Mouse (Mus musculus) NIH3T3 (cell line): ENCODE measurements around the gene Btd.

ENCODE experiments used
- DNase-seq: peaks from one replicate; pipeline ENCODE4 v3.0.0-alpha.2; 2012; ENCODE audit warnings: low read depth

Gene Btd

DNA sequence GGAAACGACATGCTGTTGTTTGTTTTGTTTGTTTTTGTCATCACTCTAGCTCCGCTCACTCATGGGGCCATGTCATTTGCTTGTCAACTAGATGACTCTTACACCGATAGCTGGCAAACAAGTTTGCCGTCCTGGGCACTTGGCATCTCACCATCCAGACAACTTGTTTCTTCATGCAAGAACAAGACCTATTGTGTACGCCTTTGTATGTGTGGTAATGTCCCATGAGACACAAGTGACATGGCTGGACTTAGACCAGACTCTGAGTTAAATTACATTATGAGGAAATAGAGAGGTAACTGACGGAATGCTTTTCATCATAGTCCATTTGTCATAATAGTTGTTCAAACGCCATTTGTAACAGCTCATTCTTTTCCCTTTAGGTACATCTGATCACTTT lies 5.1 kb downstream of the Btd start:
- no peak for DNase-seq

DNA sequence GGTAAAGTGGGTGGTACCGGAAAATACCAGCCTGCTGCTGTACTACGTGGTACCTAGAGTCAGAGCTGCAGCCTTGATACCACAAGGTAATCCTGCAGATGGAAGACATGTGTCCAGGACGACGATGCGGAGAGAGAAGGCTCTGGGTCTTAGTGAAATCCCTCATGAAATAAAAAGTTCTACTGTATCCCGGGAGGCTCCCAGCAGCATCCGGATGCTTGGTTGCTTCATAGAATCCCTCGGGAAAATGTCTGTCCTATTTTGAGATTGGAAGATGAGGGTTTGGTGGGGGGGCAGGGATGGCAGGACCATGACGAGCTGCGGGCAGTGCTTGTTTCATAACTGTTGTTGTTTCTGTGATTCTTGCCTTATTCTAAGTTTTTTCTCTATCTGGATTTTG lies 7.2 kb downstream of the Btd start:
- DNase-seq = no peak

DNA sequence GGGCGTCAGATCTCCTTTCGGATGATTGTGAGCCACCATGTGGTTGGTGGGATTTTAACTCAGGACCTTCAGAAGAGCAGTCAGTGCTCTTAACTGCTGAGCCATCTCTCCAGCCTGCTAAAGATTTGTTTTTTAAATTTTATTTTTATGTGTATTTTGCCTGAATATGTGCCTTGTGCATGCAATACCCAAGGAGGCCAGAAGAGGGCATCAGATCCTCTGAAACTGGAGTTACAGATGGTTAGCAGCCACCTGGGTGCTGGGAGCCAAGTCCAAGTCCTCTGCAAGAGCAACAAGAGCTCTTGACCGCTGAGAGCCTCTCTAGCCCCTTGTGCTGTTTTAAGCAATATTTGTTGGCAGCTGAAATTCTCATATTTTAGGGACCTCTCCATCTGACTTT lies 9.5 kb downstream of the Btd start:
- DNase-seq = peak; percentile 21

DNA sequence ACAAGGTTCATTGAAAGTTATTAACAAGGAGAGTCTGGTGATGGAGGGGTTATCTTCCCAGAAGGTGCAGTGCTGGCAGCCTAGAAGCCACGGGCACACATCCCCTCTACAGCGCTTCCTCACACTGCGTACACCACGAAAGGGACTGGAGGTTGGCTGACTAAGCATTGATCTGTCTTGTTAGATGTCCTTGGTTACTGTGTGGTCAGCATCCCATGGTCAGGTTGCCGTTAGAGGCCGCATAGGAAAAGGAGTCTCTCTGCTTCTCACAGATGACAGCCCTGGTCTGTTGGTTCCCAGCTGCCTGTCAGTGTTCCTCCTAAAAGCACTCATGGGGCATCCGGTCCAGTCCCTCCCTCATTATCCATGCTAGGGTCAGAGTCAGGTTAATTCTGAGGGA lies 10.4 kb downstream of the Btd start:
- no peak for DNase-seq

DNA sequence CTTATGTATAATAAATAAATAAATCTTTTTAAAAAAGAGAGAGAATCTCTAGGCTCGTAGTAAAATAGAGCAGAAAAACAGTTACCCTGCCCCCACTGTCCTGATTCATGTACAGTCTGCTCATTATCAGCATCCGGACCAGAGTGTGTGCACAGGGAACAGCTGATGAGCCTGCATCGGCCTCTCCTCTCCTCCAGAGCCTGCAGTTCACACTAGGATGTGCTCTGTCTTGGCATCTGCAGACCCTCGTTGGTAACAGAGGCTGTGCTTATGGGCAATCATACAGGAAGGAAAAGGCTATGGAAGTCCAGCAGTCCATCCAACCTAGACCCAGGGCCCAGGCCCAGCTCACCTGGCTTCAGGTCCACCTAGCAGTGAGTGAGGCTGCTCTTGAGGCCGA lies 11.3 kb downstream of the Btd start:
- DNase-seq = no peak

DNA sequence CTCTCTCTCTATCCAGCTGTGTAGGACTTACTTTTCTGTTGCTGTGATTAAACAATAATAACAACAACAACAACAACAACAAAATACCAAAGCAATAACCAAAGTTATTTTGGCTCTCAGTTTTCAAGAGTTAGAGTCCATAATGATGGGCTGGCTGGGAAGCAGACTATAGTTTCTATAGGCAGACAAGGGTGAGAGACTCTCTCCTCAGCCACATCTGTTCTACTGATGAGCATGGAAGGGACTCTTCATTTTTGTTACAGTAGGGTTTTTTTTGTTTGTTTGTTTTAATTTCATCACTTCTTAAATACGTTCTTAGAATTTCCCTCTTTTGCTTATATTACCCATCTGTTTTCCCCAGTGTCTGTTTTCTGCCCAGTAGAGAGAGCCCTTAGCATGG lies 11.8 kb downstream of the Btd start:
- no peak for DNase-seq

DNA sequence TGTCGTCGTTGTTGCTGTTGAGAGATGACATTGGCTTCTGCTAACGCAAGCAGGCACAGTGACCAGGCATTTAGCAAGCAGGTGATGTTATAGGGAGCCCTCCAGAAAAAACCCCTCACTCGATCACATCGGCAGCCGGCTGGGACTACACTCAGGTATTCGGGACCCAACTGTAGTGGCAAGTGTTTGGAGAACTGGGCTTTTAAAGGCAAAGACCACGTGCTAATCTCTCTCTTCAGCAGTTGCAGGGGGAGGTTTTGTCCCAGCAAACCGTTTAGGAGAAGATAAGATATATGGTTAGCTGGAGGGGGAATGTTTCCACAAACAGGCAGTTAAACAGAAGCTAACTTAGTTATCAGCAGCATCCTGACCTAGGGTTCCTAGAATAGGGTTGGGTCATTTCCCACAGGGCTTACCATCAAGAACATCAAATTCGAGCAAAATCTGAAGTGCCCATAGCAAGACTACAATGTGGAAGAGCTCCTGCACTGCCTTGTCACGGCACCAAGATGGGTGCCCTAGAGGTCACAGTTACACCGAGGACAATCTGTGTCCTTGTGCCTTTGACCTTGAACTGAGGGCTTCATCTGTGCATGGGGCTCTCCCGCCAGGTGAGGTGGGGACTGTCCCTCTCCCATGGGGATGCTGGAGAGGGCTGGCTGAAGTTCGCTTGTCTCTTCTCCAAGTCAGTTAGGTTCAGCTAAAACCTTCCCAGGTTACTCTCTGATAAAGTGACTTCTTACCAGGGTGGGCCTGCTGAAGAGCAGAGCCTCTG lies 12.5 kb downstream of the Btd start:
- DNase-seq = no peak

DNA sequence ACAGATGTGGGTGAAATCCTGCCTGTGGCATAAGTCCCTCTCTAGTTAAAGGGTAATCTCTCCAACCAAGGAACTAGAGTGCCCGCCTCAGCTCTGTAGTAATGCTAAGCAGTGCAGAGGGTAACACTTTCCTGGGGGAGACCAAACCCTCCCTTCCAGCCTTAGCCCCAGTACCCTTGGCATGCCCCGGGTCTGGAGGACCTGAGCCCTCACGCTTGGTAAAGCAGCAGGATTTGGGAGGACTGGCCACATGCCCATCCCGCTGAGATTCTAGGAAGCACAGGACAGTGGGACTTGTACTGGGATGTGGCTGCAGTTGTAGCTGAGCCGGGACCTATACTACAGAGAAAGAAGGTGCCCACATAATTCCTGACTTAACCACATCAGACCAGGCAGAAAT lies 14.0 kb downstream of the Btd start:
- no peak for DNase-seq

DNA sequence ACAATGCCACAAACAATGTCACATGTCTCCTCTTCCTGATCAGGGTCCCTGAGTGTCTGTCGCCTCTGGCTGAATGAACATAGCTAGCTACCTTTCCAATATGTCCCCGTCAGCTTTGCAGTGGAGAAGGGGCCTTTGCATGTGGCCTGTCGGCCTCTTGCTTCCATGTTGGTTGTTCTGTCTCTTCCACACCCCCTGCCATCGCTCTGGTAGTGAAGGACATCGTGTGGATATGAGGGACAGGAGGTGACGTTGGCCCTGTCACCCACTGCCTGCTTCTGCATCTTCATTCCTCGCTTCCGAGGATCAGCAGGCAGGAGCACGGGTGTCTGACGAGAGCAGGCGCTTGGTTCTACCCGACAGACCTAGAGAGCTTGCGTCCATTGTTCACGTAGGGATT lies 14.6 kb downstream of the Btd start:
- no peak for DNase-seq

DNA sequence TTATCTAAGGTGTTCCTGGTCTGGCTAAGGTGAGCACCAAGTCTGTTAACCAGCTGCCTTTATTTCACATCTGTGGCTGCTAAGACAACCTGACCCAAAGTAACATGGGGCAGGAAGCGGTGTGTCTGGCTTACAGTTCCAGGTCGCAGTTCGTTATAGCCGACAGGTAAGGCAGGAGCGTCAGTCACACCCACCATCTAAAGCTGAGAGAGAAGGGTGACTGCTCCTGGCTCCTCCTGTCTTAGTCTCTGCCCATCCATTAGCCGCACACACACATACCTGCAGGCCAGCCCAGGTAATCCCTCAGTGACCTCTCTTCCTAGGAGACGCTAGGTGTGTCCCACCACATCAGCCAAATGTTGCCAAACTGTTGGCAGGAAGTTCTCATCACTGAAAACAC lies 15.6 kb downstream of the Btd start:
- no peak for DNase-seq

DNA sequence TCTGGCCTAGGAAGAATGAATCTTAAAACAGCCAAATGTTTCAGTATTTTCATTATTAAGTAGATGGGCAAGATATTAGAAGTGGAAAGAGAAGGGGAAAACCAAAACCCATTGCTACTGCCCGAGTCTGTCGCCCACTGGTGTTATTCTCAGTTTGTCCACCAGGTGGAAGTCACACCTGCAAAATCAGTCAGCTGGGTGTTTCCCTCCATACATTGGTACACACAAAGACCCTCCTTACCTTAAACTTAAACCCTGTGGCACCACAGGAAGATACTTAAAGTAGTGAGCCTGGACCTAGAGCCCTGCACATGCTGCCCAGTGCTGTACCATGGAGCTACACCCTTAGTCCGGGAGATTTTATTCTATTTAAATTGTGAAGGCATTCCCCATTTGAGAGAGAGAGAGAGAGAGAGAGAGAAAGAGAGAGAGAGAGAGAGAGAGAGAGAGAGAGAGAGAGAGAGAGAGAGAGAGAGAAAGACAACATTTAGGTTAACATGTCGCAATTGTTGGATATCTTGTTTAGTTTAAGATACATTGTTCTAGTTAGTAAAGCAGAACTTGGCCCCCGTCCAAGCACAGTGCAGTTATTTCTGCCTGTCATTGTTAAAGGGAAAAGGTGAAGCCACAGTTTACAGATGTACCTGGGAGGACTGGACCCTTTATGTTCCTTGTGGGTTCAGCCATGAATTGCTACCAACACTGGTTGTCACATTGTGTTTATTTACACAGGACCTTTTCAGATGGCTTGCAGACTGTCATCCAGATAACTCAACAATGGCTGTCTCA lies 16.2 kb downstream of the Btd start:
- DNase-seq = peak; percentile 84

DNA sequence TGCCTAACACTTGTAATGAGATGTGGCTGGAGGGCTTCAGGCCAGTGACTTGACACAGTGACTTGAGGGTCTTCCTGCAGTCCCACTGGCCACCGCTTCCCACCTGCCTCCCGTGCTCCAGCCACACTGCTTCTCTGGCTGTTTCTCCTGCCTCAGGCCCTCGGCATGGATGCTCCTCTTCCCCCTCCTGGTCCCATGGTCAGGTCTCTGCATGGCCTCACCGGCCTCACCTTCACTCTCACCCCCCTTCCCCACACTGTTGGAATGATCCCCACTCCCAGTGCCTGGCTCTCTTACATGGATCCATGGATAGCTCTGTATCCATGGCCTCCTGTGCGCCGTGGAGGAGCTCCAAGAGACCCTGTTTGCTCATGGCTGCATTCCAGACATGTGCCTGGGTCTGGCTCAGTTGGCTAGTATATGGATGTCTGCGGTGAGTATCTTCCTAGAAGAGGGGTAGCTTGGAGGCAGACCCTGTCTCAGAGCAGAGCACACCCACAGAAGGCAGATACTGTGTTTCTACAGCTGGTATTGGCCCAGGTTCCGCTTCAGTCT lies 17.4 kb downstream of the Btd start:
- DNase-seq = no peak

DNA sequence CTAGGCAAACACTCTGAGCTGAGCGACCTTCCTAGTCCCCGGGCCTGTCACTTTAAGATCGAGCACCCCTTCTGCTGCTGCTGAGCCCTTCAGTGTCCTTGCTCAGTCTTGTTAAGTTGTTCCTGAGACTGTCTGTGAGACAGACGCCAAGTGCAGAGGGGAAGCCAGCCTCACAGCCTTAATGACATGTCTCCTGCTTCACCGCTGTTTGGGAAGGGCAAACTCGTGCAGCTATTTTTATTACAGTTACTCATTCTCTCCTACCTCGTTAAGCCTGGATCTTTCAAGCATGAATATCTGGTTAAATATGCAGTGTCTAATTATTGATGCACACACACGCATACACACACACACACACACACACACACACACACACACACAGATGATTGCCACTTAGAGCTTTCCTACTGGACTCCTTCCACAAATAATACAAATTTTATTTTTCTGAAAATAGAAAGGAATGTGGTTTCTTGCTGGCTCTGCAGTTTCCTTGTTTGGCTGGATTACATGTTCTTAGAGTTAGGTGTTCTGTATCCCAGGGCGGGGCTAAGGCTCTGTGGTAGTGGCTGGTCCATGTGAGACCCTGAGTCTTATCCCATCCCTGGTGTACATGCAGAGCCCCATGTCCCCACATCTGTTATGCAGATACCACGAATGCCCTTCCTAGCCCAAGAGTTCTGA lies 18.8 kb downstream of the Btd start:
- peak; percentile 71 for DNase-seq

DNA sequence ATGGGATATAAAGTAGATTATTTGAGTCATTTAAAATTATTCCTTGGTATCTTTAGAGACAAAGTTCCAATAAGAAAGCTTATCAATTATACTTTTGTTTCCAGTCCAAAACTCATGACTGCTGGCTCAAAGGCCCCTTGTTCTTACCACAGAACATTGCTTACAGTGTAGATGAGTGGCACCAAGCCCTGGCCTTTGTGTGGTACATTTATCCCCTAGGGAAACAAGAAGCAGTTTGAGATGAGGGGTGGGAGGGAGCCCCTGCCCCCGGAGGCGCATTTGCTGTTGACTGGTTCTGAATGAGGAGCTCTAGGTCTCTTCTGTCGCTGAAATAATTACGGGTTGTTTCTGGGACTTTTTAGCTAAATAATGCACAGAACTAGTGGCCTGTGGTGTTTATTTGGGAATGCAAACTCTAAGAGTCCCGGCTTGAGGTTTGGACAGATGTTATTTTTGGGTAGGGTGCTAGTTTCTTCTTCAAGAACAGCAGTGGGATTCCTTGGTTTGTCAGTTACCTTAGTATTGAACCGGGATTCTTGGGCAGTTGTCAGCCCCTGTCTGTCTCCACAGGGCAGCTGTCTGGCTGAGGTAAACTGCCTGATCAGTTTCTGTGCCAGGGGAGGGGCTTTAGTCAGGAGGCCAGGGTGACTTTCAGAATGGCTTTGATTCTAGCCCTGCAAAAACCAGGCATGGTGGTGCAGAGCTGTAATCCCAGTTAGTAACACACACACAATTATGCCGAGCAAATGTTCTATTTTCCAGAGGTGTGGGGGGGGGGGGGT lies 19.7 kb downstream of the Btd start:
- peak; percentile 38 for DNase-seq

DNA sequence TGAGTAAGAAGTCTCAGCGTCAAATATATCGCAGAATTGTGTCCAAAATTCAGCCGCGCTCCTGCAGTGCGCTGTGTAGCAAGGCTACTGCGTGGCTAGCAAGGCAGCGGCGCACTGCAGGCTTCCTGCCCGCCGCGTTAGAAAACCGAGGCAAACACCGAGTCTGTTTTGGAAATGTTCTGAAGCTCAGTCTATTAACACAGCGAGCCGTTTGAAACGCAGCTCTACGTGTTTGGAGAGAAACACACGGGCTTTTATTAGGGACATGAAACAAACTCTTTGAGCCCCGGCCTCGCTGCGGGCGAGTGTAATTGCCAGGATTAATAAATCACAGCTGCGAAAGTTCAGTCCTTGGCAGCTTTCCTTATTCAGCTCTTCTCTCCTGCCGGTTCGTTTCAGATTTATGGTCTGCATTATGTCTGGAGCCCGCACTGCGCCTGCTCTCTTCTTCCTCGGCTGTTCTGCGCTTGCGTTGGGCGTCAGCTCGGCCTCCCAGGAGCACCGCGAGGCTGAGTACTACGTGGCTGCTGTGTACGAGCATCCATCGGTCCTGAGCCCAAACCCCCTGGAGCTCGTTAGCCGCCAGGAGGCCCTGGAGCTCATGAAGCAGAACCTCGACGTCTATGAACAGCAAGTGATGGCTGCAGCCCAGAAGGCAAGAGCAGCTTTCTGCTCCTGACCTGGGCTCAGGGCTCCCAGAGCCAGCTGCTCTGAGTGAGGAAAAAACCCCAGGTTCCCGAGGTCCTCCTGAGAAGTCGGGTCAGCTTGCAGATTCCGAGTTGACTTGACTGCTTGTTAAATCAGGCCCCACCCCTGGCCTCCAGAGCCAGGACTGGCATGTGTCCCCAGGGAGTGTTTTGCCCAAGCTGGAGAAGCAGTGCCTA lies 21.1 kb downstream of the Btd start:
- DNase-seq = peak; percentile 95

DNA sequence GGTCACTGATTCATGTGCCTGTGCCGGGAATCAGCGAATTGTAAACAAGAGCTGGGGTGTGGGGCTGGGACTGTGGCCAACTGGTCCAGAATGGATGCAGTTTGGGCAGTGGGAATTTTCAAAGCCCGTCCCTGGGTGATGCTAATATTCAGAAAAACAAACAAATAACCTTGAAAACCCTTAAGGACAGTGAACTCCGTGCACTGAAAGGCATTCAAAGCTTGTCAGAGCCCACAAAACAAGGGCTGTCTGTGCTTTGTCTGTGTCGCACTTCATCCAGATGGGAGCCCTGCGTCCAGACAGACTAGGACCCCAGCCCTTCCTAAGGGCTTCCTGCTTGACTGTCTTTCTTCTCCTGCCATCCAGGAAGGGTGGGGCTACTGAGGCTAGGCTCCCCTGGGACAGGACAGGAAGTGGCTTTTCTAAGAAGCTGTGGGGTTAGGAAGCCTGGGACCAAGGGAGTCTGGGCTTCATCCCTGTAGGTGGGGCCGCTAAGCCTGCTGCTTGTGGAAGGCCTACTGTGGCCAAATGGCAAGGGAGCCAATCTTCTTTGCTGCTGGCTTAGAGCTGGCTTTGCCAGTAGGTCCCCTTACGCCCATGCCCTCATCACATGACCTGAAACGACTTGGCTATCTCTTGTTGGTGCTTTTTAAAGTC lies 21.9 kb downstream of the Btd start:
- peak; percentile 73 for DNase-seq

DNA sequence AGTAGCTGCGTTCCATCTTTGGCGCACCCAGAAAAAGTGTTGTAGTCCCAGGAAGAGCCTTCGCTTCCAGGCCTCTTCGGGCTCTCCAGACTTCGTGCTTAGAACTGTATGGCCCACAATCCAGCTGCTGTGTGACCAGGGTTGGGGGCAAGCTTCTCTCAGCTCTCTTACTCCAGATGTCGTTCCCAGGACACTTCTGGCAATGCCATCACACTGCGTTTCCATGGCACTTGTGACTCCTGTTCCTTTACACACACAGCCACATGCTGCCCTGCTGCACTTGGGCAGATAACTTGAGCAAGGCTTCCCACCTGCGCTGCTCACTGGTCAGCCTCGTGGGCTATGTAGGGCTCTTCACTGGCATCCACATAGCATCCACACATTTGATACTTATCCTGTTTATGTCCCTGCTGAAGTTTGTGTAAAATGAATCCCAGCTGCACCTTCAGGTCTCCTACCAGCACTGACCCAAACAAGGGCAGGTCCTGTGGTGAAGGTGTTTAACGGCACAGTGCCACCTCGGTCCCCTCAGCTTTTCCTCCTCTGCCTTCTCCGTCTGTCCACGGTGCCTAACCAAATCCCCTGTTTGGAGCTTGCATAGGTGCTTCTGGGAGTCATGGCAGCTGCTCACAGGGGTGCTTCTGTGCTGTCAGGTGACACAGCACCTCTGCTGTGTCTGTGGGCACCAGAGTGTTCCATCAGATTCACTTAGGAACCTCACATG lies 22.7 kb downstream of the Btd start:
- DNase-seq = no peak

DNA sequence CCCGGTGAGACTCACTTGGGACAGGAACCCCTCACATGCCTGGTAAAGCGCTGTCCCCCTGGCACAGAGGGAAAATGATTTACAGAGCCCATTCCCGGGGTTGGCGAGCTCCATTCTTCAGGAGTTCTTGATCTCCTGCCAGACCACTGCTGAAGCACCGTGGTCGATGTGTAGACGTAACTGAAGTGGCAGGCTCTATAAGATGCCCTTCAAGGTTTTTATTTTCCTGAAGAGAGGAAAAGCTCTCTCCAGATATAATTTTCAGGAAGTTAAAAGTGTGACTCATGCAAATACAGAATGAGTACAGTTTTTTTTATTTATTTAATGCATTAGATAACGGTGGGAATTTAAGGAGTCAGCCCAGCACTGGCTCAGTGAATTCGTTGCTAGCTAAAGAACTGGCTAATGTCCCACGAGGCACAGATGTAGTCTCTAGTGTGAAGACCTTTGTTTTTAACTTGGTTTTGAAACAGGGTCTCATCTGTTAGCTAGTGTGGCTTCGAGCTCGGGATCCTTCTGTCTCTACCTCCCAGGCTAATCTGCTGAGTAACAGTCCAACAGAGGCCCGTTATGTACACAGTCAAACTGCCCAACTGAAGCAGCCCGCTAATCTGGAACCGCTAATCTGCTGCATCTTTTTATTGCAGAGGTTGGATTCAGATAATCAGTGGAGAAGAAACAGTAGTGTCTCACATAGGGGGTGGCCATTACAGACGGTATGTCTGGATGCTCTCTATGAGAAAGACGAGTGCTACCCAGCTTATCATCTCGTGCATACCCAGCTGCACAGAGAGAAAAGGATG lies 23.5 kb downstream of the Btd start:
- DNase-seq = peak; percentile 78
